Mouse (Mus musculus) cerebellum, adult 18-20 months (tissue): ENCODE results near the gene Upp2.

Source experiments
- DNase-seq, 2 experiments: peaks; one replicate each; pipeline ENCODE4 v3.0.0; 2021

Upp2 gene

GRCm38 (mm10) chr2:58567066-58567810, at the start of gene Upp2, which contains the start of gene Acvr1:
TSS of gene Upp2 (plus strand) at chr2:58567298.
TSS of gene Acvr1 (minus strand) at chr2:58567157.
- DNase-seq = peak; percentile 92 to 93

- DNase-seq = no peak
These were observed 48.6 kb upstream of the Upp2 start for GRCm38 (mm10) chr2:58518517-58518916.

GRCm38 (mm10) chr2:58520727-58521126, 46.4 kb upstream of the Upp2 start:
- DNase-seq = no peak

GRCm38 (mm10) chr2:58521621-58522020, 45.5 kb upstream of the Upp2 start:
- peak; percentile 30 to 39 for DNase-seq

GRCm38 (mm10) chr2:58523097-58523496, 44.0 kb upstream of the Upp2 start:
- no peak for DNase-seq

GRCm38 (mm10) chr2:58523894-58524293, 43.2 kb upstream of the Upp2 start:
- DNase-seq = no peak

- no peak for DNase-seq
These were observed 42.7 kb upstream of the Upp2 start for GRCm38 (mm10) chr2:58524356-58524755.

GRCm38 (mm10) chr2:58527786-58528185, 39.3 kb upstream of the Upp2 start:
- DNase-seq = no peak

GRCm38 (mm10) chr2:58529384-58529783, 37.7 kb upstream of the Upp2 start:
- DNase-seq = no peak

- peak; percentile 36 to 63 for DNase-seq
These were observed 37.1 kb upstream of the Upp2 start for GRCm38 (mm10) chr2:58529860-58530440.

GRCm38 (mm10) chr2:58530521-58530920, 36.6 kb upstream of the Upp2 start:
- peak in 1 of 2 experiments; percentile 27 for DNase-seq

GRCm38 (mm10) chr2:58532260-58532850, 34.7 kb upstream of the Upp2 start:
- peak; percentile 43 to 54 for DNase-seq

- peak; percentile 69 to 72 for DNase-seq
These were observed 33.5 kb upstream of the Upp2 start for GRCm38 (mm10) chr2:58533521-58534001.

GRCm38 (mm10) chr2:58534379-58534778, 32.7 kb upstream of the Upp2 start:
- DNase-seq = peak in 1 of 2 experiments; percentile 25

GRCm38 (mm10) chr2:58535233-58535632, 31.9 kb upstream of the Upp2 start:
- no peak for DNase-seq

GRCm38 (mm10) chr2:58536796-58537195, 30.3 kb upstream of the Upp2 start:
- no peak for DNase-seq

GRCm38 (mm10) chr2:58538196-58538595, 28.9 kb upstream of the Upp2 start:
- no peak for DNase-seq

GRCm38 (mm10) chr2:58543252-58543651, 23.8 kb upstream of the Upp2 start:
- DNase-seq = no peak

GRCm38 (mm10) chr2:58544368-58544767, 22.7 kb upstream of the Upp2 start:
- DNase-seq = no peak

GRCm38 (mm10) chr2:58546264-58546663, 20.8 kb upstream of the Upp2 start:
- DNase-seq = no peak

GRCm38 (mm10) chr2:58548943-58549342, 18.2 kb upstream of the Upp2 start:
- DNase-seq = no peak

GRCm38 (mm10) chr2:58549960-58550359, 17.1 kb upstream of the Upp2 start:
- DNase-seq = no peak

GRCm38 (mm10) chr2:58550488-58550887, 16.6 kb upstream of the Upp2 start:
- DNase-seq = no peak

- DNase-seq = no peak
These were observed 15.2 kb upstream of the Upp2 start for GRCm38 (mm10) chr2:58551866-58552265.
